Mouse (Mus musculus) embryonic facial prominence, embryonic 11.5 days (tissue): ENCODE measurements around the gene Adgrg1. TPM values are rescaled to one million over a fixed set of nuclear protein-coding genes. Genes with fewer than 3 reads are reported as not detected.

Experiments
- ATAC-seq: fragments of 200-750 bp; cut with Nextera tagmentation; replicated peaks from 2 replicates; pipeline ENCODE4 v1.8.0; 2017; ENCODE audit warnings: low read depth; ENCODE audit not compliant: insufficient number of reproducible peaks, low FRiP score, low TSS enrichment
- DNase-seq: peaks from one replicate; pipeline ENCODE4 v3.0.0-alpha.2; 2015; ENCODE audit warnings: low spot score
- H3K27ac ChIP-seq: fragments of 300-500 bp; sonication (generic); replicated peaks from 2 replicates; pipeline ENCODE4 v1.5.1; 2014; ENCODE audit warnings: mild to moderate bottlenecking, low read depth, low read length, control low read depth
- H3K27me3 ChIP-seq: fragments of 300-500 bp; sonication (generic); 2 replicates; pipeline ENCODE4 v1.6.1; 2014; ENCODE audit warnings: mild to moderate bottlenecking, low read length, moderate library complexity, mixed read lengths; ENCODE audit not compliant: control insufficient read depth, insufficient read depth
- H3K36me3 ChIP-seq: fragments of 300-500 bp; sonication (generic); replicated peaks from 2 replicates; pipeline ENCODE4 v1.6.1; 2014; ENCODE audit warnings: low read depth, mild to moderate bottlenecking, low read length, moderate library complexity, mixed read lengths; ENCODE audit not compliant: control insufficient read depth, insufficient read depth
- H3K4me1 ChIP-seq: fragments of 300-500 bp; sonication (generic); 2 replicates; pipeline ENCODE4 v1.6.1; 2014; ENCODE audit warnings: low read length, mixed read lengths; ENCODE audit not compliant: control insufficient read depth, insufficient read depth
- H3K4me2 ChIP-seq: fragments of 300-500 bp; sonication (generic); 2 replicates; pipeline ENCODE4 v1.6.1; 2014; ENCODE audit warnings: low read depth, mild to moderate bottlenecking, control low read depth, low read length, moderate library complexity
- H3K4me3 ChIP-seq: fragments of 300-500 bp; sonication (generic); 2 replicates; pipeline ENCODE4 v1.5.1; 2014; ENCODE audit warnings: low read depth, low read length, control low read depth
- H3K9ac ChIP-seq: fragments of 300-500 bp; sonication (generic); replicated peaks from 2 replicates; pipeline ENCODE4 v1.6.1; 2014; ENCODE audit warnings: mild to moderate bottlenecking, control low read depth, low read length
- H3K9me3 ChIP-seq: fragments of 300-500 bp; sonication (generic); replicated peaks from 2 replicates; pipeline ENCODE4 v1.6.1; 2016; ENCODE audit warnings: mild to moderate bottlenecking, low read length, inconsistent platforms, mixed read lengths; ENCODE audit not compliant: control insufficient read depth
- WGBS: fragments of 180-500 bp; shearing (Covaris S2); extraction: QIAGEN DNeasy Blood & Tissue Kit; methylation state at CpG from one replicate; pipeline ENCODE4 v1.1.7; 2014; 5-methylcytosine and 5-hydroxymethylcytosine counted together
- polyA plus RNA-seq: library from polyadenylated mRNA; unstranded; fragments of >200 nt; fragmentation: Nextera tagmentation; extraction: Ambion mirVana; gene quantifications from 2 replicates; pipeline ENCODE4 v1.2.1, GENCODE M21; 2014

Gene Adgrg1
- polyA plus RNA-seq, 1 experiment from 2014 or later = 31.4 TPM

- H3K9me3 ChIP-seq = no peaks in the 10 kb centered on the region
- H3K4me1 ChIP-seq = no peaks in the 10 kb centered on the region; the same call in 1 of the 2 replicates
- ATAC-seq (no peak), DNase-seq (no peak)
- no peak overlapping the region for H3K4me3 ChIP-seq
- H3K4me2 ChIP-seq = no peak overlapping the region
- H3K27me3 ChIP-seq = no peaks in the 10 kb centered on the region
- no peaks in the 10 kb centered on the region for H3K36me3 ChIP-seq
- H3K27ac ChIP-seq = no peak overlapping the region
- WGBS = 83% methylated on average over 2 of the region's 2 CpGs
- no peak overlapping the region for H3K9ac ChIP-seq
Observed at GRCm38 (mm10) chr8:95049636-95050035, 75.1 kb downstream of the Adgrg1 start.

GRCm38 (mm10) chr8:95054438-95054837, 79.9 kb downstream of the Adgrg1 start:
- H3K27ac ChIP-seq = no peak overlapping the region
- DNase-seq (no peak), ATAC-seq (no peak)
- WGBS = 67% methylated on average over 6 of the region's 6 CpGs
- no peak overlapping the region for H3K4me2 ChIP-seq
- H3K27me3 ChIP-seq = no peaks in the 10 kb centered on the region
- no peaks in the 10 kb centered on the region for H3K36me3 ChIP-seq
- no peaks in the 10 kb centered on the region for H3K9me3 ChIP-seq
- H3K4me3 ChIP-seq = no peak overlapping the region
- H3K4me1 ChIP-seq = no peaks in the 10 kb centered on the region
- H3K9ac ChIP-seq = no peak overlapping the region

GRCm38 (mm10) chr8:95054927-95055510, 80.5 kb downstream of the Adgrg1 start, which contains the start of gene Drc7:
Gene Drc7, plus strand, starts transcription at chr8:95055103.
- H3K4me2 ChIP-seq = no peak within 1 kb of the TSS
- H3K27me3 ChIP-seq = no peaks in the 10 kb centered on the region
- no peaks in the 10 kb centered on the region for H3K36me3 ChIP-seq
- 18% methylated on average over 2 of the region's 2 CpGs for WGBS
- no peak within 1 kb of the TSS for H3K4me3 ChIP-seq
- H3K9me3 ChIP-seq = no peaks in the 10 kb centered on the region
- no peak within 1 kb of the TSS for H3K9ac ChIP-seq
- H3K4me1 ChIP-seq = no peaks in the 10 kb centered on the region
- H3K27ac ChIP-seq = no peak within 1 kb of the TSS
- peak; percentile 55 for DNase-seq
- ATAC-seq = 0 out of 2 replicates have a peak, but pooled peaks have one; percentile 41

GRCm38 (mm10) chr8:95056414-95056813, 81.9 kb downstream of the Adgrg1 start:
- Histone ChIP-seq H3K27ac (no peak overlapping the region), H3K36me3 (no peaks in the 10 kb centered on the region), H3K27me3 (no peaks in the 10 kb centered on the region), H3K4me1 (no peaks in the 10 kb centered on the region), H3K9ac (no peak overlapping the region), H3K4me2 (no peak overlapping the region), H3K9me3 (no peaks in the 10 kb centered on the region), H3K4me3 (no peak overlapping the region)
- no peak for ATAC-seq
- WGBS = 85% methylated on average over 5 of the region's 5 CpGs
- DNase-seq = no peak

- H3K9ac ChIP-seq = no peak overlapping the region
- ATAC-seq = no peak
- 84% methylated on average over 6 of the region's 6 CpGs for WGBS
- H3K4me3 ChIP-seq = no peak overlapping the region
- no peak overlapping the region for H3K4me2 ChIP-seq
- H3K4me1 ChIP-seq = no peaks in the 10 kb centered on the region
- H3K9me3 ChIP-seq = no peaks in the 10 kb centered on the region
- DNase-seq = no peak
- no peaks in the 10 kb centered on the region for H3K27me3 ChIP-seq
- H3K36me3 ChIP-seq = no peaks in the 10 kb centered on the region
- H3K27ac ChIP-seq = no peak overlapping the region
Observed at GRCm38 (mm10) chr8:95058661-95059060, 84.1 kb downstream of the Adgrg1 start.

GRCm38 (mm10) chr8:95059812-95060533, 85.4 kb downstream of the Adgrg1 start:
- Histone ChIP-seq H3K27ac (no peak overlapping the region), H3K4me3 (no peak overlapping the region), H3K4me1 (no peaks in the 10 kb centered on the region), H3K36me3 (no peaks in the 10 kb centered on the region), H3K9me3 (no peaks in the 10 kb centered on the region), H3K27me3 (no peaks in the 10 kb centered on the region), H3K4me2 (no peak overlapping the region), H3K9ac (no peak overlapping the region)
- ATAC-seq (no peak), DNase-seq (no peak)
- 73% methylated on average over 6 of the region's 6 CpGs for WGBS

Other genes with a start within 250 kb of the Adgrg1 start
- not detected in 2 replicates for gene Ccl22, start 229.2 kb upstream of the Adgrg1 start, polyA plus RNA-seq
- 4.6 and 5.6 TPM in 2 replicates for gene Cx3cl1, start 202.7 kb upstream of the Adgrg1 start, polyA plus RNA-seq
- not detected in 2 replicates for gene Ccl17, start 164.3 kb upstream of the Adgrg1 start, polyA plus RNA-seq
- 51.9 and 52.8 TPM in 2 replicates for gene Coq9, start 136.4 kb upstream of the Adgrg1 start, polyA plus RNA-seq
- gene Ciapin1, start 136.4 kb upstream of the Adgrg1 start, polyA plus RNA-seq = 123 and 139 TPM in 2 replicates
- 169 and 173 TPM in 2 replicates for gene Polr2c, start 117.3 kb upstream of the Adgrg1 start, polyA plus RNA-seq
- 11.6 and 11.9 TPM in 2 replicates for gene Dok4, start 98.4 kb upstream of the Adgrg1 start, polyA plus RNA-seq
- gene Ccdc102a, start 56.7 kb upstream of the Adgrg1 start, polyA plus RNA-seq = 28.1 and 30.3 TPM in 2 replicates
- not detected in 2 replicates for gene Adgrg5, start 51.1 kb upstream of the Adgrg1 start, polyA plus RNA-seq
- 2.0 and 3.2 TPM in 2 replicates for gene Adgrg3, start 42.9 kb downstream of the Adgrg1 start, polyA plus RNA-seq
- gene Drc7, start 80.4 kb downstream of the Adgrg1 start, polyA plus RNA-seq = not detected in 2 replicates
- gene Katnb1, start 106.4 kb downstream of the Adgrg1 start, polyA plus RNA-seq = 21.6 and 25.7 TPM in 2 replicates
- 3.9 and 4.9 TPM in 2 replicates for gene Kifc3, start 228.1 kb downstream of the Adgrg1 start, polyA plus RNA-seq